Mouse (Mus musculus) neural tube, embryonic 11.5 days (tissue): ENCODE results near the gene AI467606. TPM values are rescaled to one million over a fixed set of nuclear protein-coding genes. Genes with fewer than 3 reads are reported as not detected.

Experiments
- ATAC-seq: fragments of 200-750 bp; cut with Nextera tagmentation; 2 replicates; pipeline ENCODE4 v1.8.0; 2017; ENCODE audit warnings: moderate number of reproducible peaks, mild to moderate bottlenecking, moderate TSS enrichment, moderate library complexity; ENCODE audit not compliant: insufficient read depth, low FRiP score, low TSS enrichment
- DNase-seq: peaks from one replicate; pipeline ENCODE4 v3.0.0-alpha.2; 2015; ENCODE audit warnings: low spot score
- H3K27ac ChIP-seq: fragments of 300-500 bp; sonication (generic); 2 replicates; pipeline ENCODE4 v1.5.1; 2014; ENCODE audit warnings: low read depth, mild to moderate bottlenecking, low read length
- H3K27me3 ChIP-seq: fragments of 300-500 bp; sonication (generic); 2 replicates; pipeline ENCODE4 v1.6.1; 2014; ENCODE audit warnings: mild to moderate bottlenecking, low read length, mixed read lengths; ENCODE audit not compliant: control insufficient read depth, insufficient read depth
- H3K36me3 ChIP-seq: fragments of 300-500 bp; sonication (generic); 2 replicates; pipeline ENCODE4 v1.6.1; 2014; ENCODE audit warnings: mild to moderate bottlenecking, low read length, moderate library complexity, mixed read lengths; ENCODE audit not compliant: control insufficient read depth, insufficient read depth
- H3K4me1 ChIP-seq: fragments of 300-500 bp; sonication (generic); 2 replicates; pipeline ENCODE4 v1.6.1; 2014; ENCODE audit warnings: low read length, mixed read lengths; ENCODE audit not compliant: control insufficient read depth, insufficient read depth
- H3K4me2 ChIP-seq: fragments of 300-500 bp; sonication (generic); 2 replicates; pipeline ENCODE4 v1.6.1; 2014; ENCODE audit warnings: low read depth, mild to moderate bottlenecking, moderate library complexity
- H3K4me3 ChIP-seq: fragments of 300-500 bp; sonication (generic); 2 replicates; pipeline ENCODE4 v1.5.1; 2014; ENCODE audit warnings: low read depth, low read length
- H3K9ac ChIP-seq: fragments of 300-500 bp; sonication (generic); 2 replicates; pipeline ENCODE4 v1.6.1; 2014; ENCODE audit warnings: mild to moderate bottlenecking, low read length
- H3K9me3 ChIP-seq: fragments of 300-500 bp; sonication (generic); 2 replicates; pipeline ENCODE4 v1.6.1; 2016; ENCODE audit warnings: low read length; ENCODE audit not compliant: control insufficient read depth
- WGBS: fragments of 180-500 bp; shearing (Covaris S2); extraction: QIAGEN DNeasy Blood & Tissue Kit; methylation state at CpG from one replicate; pipeline ENCODE4 v1.1.7; 2014; 5-methylcytosine and 5-hydroxymethylcytosine counted together
- microRNA-seq: library from miRNA; unstranded; fragments of <30 nt; microRNA quantifications from one replicate; pipeline ENCODE4, GENCODE M21; 2016
- polyA plus RNA-seq: library from polyadenylated mRNA; unstranded; fragments of >200 nt; fragmentation: Nextera tagmentation; extraction: Ambion mirVana; gene quantifications from 2 replicates; pipeline ENCODE4 v1.2.1, GENCODE M21; 2014

Gene AI467606
- polyA plus RNA-seq, 1 experiment from 2014 or later = 1.1 TPM

DNA sequence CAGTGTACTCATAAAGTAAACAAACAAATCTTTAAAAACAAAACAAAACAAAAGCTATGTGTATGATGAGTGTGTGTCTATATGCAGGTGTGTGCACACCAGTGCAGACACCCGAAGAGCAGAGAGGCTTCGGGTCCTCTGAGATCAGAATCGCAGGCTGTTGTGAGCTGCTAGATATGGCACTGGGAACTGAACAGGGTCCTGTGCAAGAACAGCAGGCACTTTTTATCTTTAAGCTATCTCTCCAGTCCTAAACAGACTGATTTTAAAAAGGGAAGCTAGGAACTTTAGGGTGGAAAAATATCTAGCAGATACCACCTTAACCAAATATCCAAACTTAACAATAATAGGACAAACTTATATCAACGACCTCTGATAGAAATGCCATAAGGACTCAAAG is 51.5 kb downstream of the AI467606 start:
- WGBS = 90% methylated on average over 4 of the region's 4 CpGs
- H3K27me3 ChIP-seq = no peaks in the 10 kb centered on the region
- no peaks in the 10 kb centered on the region for H3K4me1 ChIP-seq
- no peak overlapping the region for H3K9ac ChIP-seq
- H3K9me3 ChIP-seq = no peaks in the 10 kb centered on the region
- DNase-seq (no peak), ATAC-seq (no peak)
- no peak overlapping the region for H3K27ac ChIP-seq
- H3K4me2 ChIP-seq = no peak overlapping the region
- H3K4me3 ChIP-seq = no peak overlapping the region
- H3K36me3 ChIP-seq = no peaks in the 10 kb centered on the region

Small RNA genes within 50 kb of the gene (microRNA-seq; reads per million reads assigned to microRNA genes)
- gene Gm44343 = not detected

Other genes with a start within 250 kb of the AI467606 start
- 4.4 and 5.6 TPM in 2 replicates for gene Doc2a, start 243.9 kb upstream of the AI467606 start, polyA plus RNA-seq
- 21.0 and 23.4 TPM in 2 replicates for gene Hirip3, start 229.4 kb upstream of the AI467606 start, polyA plus RNA-seq
- gene Ino80e, start 229.0 kb upstream of the AI467606 start, polyA plus RNA-seq = 91.8 and 96.3 TPM in 2 replicates
- 33.2 and 34.0 TPM in 2 replicates for gene Taok2, start 206.7 kb upstream of the AI467606 start, polyA plus RNA-seq
- gene Tmem219, start 168.4 kb upstream of the AI467606 start, polyA plus RNA-seq = 19.7 and 20.0 TPM in 2 replicates
- 33.4 and 35.6 TPM in 2 replicates for gene Kctd13, start 162.5 kb upstream of the AI467606 start, polyA plus RNA-seq
- gene Asphd1, start 141.8 kb upstream of the AI467606 start, polyA plus RNA-seq = 0.82 and 0.87 TPM in 2 replicates
- gene Sez6l2, start 140.8 kb upstream of the AI467606 start, polyA plus RNA-seq = 10.0 and 13.5 TPM in 2 replicates
- gene Cdipt, start 115.4 kb upstream of the AI467606 start, polyA plus RNA-seq = 79.1 and 80.3 TPM in 2 replicates
- 0.47 and 1.1 TPM in 2 replicates for gene Cdiptos, start 115.3 kb upstream of the AI467606 start, polyA plus RNA-seq
- 3.0 and 4.2 TPM in 2 replicates for gene Mvp, start 76.7 kb upstream of the AI467606 start, polyA plus RNA-seq
- gene Pagr1b, start 74.9 kb upstream of the AI467606 start, polyA plus RNA-seq = 1.1 TPM in 1 of 2 replicates, not detected in the other
- gene Pagr1a, start 74.0 kb upstream of the AI467606 start, polyA plus RNA-seq = 99.6 and 105 TPM in 2 replicates
- gene Gm42742, start 70.3 kb upstream of the AI467606 start, polyA plus RNA-seq = 14.3 and 19.4 TPM in 2 replicates
- gene Prrt2, start 70.1 kb upstream of the AI467606 start, polyA plus RNA-seq = 6.2 and 6.9 TPM in 2 replicates
- 90.8 and 94.5 TPM in 2 replicates for gene Maz, start 64.3 kb upstream of the AI467606 start, polyA plus RNA-seq
- 156 and 168 TPM in 2 replicates for gene Kif22, start 48.9 kb upstream of the AI467606 start, polyA plus RNA-seq
- gene Zg16, start 4.0 kb upstream of the AI467606 start, polyA plus RNA-seq = not detected in 2 replicates
- gene Qprt, start 30.9 kb downstream of the AI467606 start, polyA plus RNA-seq = 1.8 and 2.0 TPM in 2 replicates
- gene Spn, start 46.5 kb downstream of the AI467606 start, polyA plus RNA-seq = 0.27 TPM in 1 of 2 replicates, not detected in the other
- gene Cd2bp2, start 104.7 kb downstream of the AI467606 start, polyA plus RNA-seq = 91.6 and 92.0 TPM in 2 replicates
- gene Tbc1d10b, start 117.1 kb downstream of the AI467606 start, polyA plus RNA-seq = 23.9 and 28.8 TPM in 2 replicates
- 87.1 and 113 TPM in 2 replicates for gene Mylpf, start 117.5 kb downstream of the AI467606 start, polyA plus RNA-seq
- gene Zfp553, start 141.7 kb downstream of the AI467606 start, polyA plus RNA-seq = 28.7 and 31.4 TPM in 2 replicates
- 19.6 and 22.0 TPM in 2 replicates for gene Sept1, start 141.8 kb downstream of the AI467606 start, polyA plus RNA-seq
- 53.2 and 54.5 TPM in 2 replicates for gene Zfp771, start 152.9 kb downstream of the AI467606 start, polyA plus RNA-seq
- 205 and 228 TPM in 2 replicates for gene Dctpp1, start 169.3 kb downstream of the AI467606 start, polyA plus RNA-seq
- gene Sephs2, start 182.7 kb downstream of the AI467606 start, polyA plus RNA-seq = 78.0 and 79.2 TPM in 2 replicates
- gene Itgal, start 204.9 kb downstream of the AI467606 start, polyA plus RNA-seq = 1.2 and 1.4 TPM in 2 replicates